Mouse (Mus musculus): Measurements from ENCODE around the gene Palb2.

Gene Palb2

DNA sequence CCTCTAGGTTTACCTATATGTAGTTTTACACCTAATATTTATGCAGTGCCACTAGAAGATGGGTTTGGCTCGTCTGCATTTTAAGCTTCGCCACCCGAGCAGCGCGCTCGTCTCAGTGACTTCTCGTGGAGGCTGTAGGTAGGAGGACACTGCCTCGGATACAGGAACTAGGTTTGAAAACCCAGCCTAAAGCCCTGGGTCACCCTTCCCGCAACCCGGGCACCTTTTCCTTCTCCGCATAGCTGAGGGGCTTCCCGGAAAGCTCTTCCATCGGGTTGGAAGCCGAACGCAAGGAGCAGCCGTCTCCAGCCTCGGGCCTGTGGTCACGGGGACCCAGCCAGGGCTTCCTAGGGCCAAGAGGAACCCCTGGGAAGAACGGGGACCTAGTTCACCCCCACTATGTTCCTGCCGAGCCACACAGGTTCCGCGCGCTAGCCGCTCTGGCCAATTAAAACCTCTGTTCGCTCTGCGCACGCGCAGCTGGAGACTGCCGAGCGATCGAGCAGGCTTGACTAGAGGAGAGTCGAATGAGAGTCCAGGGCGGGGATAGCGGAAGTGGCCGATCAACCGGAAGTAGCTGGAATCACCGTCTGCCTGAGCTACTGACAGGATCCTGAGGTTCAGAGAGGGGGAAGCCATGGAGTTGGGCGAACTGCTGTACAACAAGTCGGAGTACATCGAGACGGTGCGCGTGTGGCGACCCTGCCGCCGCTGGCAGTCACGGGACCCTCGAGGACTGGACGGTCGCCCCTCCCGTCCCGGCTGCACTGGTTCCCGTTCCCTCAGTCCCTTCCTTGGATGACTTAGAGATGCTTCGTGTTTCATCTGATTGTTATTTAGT, at the start of gene Palb2, which contains the start of gene Dctn5:
Gene Palb2 (minus strand): TSS at position 489 of the 841 bp plus-strand sequence.
Gene Dctn5 (plus strand): TSS at position 545 of the 841 bp plus-strand sequence.
- in situ Hi-C loops (cut with MboI, MseI), result loop anchor here (10.0 kb wide), 1 partner anchor 428 kb away; the partner anchor contains the start of gene Usp31

DNA sequence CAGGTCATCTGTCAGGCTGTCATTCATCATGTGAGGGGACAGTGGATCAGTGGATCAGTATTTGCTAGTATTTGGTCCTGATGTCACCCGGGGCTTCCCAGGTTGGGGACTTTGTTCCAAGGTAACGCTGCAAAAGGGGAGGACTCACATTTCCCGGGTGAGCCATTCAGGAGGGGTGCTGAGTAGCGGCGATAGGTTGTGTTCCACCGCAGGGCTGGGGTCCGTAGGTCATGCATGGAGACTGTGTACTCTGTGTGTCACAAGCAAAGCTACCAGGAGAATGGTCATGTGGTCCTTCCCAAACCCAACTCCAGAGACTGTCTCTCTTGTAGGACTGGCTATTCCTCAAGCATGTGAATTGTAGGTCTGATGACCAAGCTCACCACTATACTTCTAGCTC, 47.9 kb upstream of the Palb2 start:
- in situ Hi-C loops (cut with MboI, MseI), result no loop called here

DNA sequence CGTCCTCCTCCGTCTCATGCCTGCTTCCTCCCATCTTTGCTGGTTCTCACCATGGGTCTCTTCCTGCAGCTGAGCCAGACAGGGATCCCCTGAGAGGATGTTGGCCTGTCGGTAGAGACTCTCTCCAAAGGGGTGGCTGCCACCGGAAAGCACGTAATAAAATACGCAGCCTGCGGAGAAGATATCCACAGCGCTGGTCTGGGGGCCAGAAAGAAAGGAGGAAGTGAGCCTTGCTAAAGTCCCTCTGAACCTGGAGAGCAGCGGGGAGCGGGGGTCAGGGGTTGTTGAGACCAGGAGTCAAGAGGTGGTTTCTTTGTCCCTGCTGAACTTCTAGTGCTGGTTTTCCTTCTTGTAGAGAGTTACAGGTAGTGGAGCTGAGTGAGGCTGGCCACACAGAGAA, 38.8 kb upstream of the Palb2 start:
- in situ Hi-C loops (cut with MboI, MseI), result no loop called here

DNA sequence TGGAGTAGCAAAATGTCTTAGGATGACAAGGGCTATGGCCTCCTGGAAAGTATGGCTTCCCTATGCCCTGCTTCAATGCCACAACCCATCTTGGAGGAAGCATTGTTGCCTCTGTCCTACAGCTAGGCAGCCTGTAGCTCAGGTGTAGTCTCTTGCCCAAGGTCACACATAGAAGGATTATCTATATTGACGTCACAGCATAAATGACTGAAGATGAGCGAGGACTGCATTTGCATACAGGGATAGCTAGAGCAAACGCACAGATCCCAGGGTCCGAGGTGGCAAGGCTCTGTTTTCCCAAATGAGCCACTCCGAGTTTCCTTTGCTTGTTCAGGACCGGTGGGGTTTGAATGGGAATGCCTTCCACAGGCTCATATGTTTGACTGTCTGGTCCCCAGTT, 37.9 kb upstream of the Palb2 start:
- in situ Hi-C loops (cut with MboI, MseI), result no loop called here

DNA sequence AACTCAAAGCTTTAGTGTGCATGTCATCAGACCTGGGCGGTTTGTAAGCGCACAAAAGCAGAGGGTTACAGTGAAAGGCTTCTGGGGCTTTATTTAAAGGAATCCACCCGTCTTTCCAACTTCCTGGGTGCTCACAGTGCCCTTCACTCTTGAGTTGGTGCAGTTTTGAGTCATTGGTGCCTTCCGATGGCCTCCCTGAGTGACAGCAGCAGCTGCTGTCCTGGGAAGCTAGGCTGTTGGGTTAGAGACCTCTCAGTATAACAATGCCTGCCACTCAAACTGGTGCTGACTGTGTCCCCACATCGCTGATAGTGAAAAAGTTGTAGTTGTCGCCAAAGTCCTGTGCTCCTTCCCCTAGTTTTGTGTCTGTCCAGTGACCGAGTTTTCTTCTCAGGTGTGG, 34.4 kb upstream of the Palb2 start:
- in situ Hi-C loops (cut with MboI, MseI), result loop anchor here (10.0 kb wide), 1 partner anchor 808 kb away; no protein-coding TSS in a partner anchor

DNA sequence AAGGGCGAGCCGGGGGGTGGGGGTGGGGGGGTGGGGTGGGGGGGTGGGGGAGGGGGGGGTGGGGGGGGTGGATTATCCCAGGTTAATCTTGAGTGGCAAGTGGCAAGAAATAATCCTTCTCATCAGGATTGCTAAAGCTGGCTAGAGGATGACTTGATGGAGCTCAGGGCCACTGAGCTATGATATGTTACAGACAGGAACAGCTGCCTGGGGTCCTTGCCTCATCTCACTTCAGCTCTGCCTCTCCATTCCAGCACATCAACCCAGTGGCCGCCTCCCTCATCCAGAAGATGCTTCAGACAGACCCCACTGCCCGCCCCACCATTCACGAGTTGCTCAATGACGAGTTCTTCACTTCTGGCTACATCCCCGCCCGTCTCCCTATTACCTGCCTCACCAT, 31.0 kb upstream of the Palb2 start:
- in situ Hi-C loops (cut with MboI, MseI), result loop anchor here (10.0 kb wide), 1 partner anchor 811 kb away; no protein-coding TSS in a partner anchor

DNA sequence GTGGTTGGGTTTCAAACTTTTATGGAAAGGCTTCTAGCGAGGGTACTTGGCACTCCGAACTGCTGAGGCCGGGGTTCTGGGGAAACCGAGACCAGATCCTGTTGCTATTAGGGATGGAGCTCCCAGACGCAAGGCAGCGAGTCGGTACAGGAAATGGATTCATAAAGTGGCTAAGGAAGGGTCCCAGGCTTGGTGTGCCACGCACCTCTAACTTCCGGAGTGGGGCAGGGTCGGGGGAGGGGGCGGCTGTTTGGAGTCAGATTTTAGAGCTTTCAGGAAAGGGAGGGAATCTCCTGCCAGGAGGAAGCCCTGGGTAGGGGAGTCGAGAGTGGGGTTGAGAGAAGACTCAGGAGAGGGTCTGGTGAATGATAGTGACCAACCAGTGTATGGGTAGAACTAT, 27.3 kb upstream of the Palb2 start:
- in situ Hi-C loops (cut with MboI, MseI), result loop anchor here (10.0 kb wide), 1 partner anchor 815 kb away; no protein-coding TSS in a partner anchor

DNA sequence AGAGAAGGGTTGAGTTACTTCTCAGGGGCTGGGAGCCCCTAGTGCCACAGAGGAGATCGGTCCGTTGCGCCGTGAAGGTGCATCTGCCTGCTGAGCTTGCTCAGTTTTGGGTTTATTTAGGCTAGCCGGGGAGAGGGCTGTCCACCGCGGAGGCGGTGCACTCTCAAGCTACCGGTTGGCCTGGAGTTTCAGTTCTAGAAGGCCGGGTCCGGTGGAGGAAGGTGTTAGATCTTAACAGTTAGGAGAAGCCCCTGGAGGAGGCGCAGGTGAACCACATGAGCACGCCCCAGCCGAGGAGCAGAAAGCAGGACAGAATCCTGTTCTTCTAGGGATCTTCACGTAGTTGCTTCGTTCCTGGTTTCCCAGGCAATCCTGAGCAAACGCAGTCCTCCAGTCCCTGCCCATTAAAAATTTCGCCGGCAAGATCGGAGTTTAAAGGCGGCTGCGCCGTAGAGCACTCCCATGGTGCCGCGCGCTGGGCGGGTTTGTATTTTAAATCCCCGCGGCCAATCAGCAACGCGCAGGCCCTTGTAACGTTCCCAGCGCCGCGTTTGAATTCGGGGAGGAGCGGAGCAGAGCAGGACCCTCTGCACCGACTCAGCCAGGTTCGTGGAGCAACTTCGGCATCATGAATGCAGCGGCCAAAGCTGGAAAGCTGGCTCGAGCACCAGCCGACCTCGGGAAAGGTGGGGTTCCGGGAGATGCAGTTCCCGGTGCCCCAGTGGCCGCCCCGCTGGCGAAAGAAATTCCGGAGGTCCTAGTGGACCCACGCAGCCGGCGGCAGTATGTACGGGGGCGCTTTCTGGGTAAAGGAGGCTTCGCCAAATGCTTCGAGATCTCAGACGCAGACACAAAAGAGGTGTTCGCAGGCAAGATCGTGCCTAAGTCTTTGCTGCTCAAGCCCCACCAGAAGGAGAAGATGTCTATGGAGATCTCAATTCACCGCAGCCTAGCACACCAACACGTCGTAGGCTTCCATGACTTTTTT, 26.4 kb upstream of the Palb2 start, which contains the start of gene Plk1:
Gene Plk1 (plus strand): TSS at position 525 of the 988 bp plus-strand sequence.
- in situ Hi-C loops (cut with MboI, MseI), result no loop called here

DNA sequence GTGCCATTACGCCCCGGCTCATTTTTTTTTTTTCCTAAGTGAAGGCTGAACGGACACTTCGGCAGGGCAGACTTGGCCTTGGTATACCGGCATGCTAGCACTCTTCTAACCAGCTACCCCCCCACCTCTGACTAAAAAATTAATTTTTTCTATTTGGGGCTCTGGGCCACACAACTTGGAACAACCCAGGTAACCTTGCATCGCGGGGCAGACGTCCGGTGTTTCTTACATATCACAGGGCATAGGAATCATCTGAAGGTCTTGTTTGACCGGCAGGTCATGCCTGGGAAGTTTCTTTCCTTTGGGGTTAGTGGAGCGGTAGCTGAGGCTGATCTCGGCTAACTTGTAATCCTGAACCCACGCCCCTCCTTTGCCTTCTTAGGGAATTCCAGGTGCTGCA, 25.7 kb upstream of the Palb2 start:
- in situ Hi-C loops (cut with MboI, MseI), result no loop called here

DNA sequence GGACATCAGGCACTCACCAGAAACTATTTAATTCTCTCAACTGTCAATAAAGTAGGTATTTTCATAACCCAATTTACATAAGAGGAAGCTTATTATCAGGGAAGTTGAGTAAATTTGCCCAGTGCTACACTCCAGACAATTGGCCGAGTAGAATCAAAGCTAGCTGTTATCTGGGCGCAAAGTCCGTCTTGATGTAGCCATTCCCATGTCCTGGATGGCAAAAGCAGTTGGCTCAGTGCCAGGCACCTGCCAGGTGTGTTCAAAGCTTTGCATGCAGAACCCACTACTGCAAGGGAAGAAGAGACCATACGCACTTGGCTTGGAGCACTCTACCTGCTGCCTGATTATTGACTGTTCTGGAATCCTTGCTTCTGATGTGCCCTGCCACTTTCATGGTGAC, 19.7 kb upstream of the Palb2 start:
- in situ Hi-C loops (cut with MboI, MseI), result no loop called here

DNA sequence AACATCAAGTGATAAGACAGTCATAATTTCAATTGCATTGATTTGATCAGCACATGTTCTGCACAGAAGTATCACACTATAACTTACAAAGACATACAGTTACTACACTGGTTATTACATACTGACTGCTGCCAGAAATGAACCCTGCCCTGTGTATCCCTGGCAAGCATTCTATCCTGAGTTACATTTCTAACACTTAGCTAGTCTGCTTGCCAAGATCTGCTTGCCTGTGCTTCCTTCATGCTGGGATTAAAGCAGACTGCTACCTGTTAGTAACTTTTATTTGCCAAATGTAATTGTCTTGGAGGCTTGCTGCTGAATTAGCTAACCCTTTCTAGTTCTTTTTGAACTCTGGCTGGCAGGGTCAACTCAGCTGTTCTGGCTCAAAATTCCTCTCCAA, 8.2 kb upstream of the Palb2 start:
- in situ Hi-C loops (cut with MboI, MseI), result no loop called here

DNA sequence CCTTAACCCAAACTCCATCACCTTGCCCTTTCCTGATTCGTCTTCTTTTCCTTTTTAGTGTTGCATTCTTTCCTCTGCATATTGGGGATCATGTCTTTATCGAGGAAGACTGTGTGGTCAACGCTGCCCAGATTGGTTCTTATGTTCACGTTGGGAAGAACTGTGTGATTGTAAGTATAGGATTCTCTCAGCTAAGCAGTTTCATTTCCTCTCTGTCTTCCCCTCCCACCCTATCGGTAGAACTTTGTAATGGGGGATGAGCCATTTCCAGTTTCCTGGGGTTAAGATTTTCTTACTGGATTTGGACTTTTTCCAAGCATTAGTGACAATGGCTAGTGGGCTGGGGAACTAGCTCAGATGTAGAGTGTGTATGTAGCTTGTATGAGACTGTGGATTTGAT, 5.4 kb upstream of the Palb2 start:
- in situ Hi-C loops (cut with MboI, MseI), result loop anchor here (10.0 kb wide), 1 partner anchor 433 kb away; the partner anchor contains the start of gene Usp31

DNA sequence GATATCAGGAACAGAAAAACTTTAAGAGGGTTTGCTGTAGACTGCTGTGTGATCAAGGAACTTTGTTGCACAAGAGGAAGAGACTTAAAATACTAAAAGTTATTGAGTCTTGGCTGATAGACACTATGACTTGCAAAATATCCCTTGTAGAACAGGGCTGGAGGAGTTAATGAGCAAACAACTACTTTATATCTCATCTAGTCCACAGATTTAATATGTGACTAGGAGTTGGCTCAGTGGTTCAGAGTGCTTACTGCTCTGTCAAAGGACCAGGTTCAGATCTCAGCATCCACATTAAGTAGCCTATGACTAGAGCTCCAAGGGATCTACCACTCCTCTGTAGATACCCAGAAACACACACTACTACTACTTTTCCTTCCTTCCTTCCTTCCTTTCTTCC, 4.3 kb upstream of the Palb2 start:
- in situ Hi-C loops (cut with MboI, MseI), result loop anchor here (10.0 kb wide), 1 partner anchor 432 kb away; the partner anchor contains the start of gene Usp31

DNA sequence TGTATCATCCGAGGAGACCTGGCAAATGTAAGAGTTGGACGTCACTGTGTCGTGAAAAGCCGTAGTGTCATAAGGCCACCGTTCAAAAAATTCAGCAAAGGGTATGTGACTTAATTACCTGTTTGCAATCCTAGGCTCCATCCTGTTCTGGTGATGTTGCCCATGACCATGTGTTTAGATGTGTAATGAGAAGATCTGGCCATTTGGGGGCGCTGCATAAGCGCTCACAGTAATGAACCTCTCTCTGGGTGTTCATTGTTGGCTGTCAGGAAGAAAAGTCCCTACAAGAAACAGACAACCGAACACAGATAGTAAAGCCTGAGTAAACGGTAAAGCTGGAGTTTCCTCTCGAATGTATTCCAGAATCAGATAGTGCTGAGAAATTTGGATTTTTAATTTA, 2.3 kb upstream of the Palb2 start:
- in situ Hi-C loops (cut with MboI, MseI), result loop anchor here (10.0 kb wide), 1 partner anchor 430 kb away; the partner anchor contains the start of gene Usp31

DNA sequence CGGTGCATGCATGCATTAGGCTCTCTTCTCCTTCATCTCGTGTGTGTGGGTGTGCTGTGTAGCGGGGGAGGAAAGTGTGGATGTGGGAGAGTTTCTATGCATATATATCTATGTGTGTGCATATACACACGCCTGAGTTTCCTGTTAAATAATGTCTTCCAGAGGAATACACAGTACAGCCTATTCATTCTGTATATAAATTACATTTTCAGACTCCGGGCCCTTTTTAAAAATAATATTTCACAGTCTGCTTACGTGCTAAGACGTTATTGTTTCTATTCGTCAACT, 497 bp upstream of the Palb2 start:
- in situ Hi-C loops (cut with MboI, MseI), result loop anchor here (10.0 kb wide), 1 partner anchor 428 kb away; the partner anchor contains the start of gene Usp31

DNA sequence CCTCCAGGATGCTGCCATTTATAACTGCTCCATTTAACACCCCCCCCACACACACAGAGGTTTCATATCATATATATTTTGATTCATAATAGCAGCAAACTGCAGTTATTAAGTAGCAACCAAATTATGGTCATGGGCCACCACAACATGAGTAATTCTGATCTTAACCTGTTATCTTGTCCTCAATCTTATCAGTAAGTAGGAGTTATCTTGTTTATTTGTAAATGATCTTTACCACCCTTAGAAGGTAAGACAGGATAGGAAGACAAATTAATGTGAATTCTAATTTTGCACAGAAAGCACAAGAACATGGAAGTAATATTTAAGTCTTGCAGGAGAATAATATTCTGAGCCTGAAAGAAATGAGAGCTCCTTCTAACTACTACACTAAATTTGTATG, 951 bp downstream of the Palb2 start:
- in situ Hi-C loops (cut with MboI, MseI), result loop anchor here (10.0 kb wide), 1 partner anchor 427 kb away; the partner anchor contains the start of gene Usp31

DNA sequence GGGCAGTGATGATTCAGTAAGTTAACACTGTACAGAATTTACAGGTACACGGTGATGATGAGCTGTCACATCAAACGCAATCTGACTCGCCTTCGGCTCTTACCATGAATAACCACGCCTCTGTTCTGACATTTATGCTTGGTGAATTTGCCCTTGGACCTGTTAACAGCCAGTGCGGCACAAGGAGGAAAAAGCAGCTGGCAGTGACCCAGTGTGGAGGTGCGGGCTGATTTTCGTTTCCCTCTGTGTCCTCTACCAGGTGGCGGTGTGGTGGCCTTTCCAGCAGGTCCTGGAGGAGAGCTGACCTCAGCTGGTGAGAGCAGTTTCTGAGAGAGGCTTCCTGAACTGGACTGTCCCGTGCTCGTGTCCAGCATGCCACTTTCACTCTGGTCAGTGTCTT, 5.8 kb downstream of the Palb2 start:
- in situ Hi-C loops (cut with MboI, MseI), result no loop called here

DNA sequence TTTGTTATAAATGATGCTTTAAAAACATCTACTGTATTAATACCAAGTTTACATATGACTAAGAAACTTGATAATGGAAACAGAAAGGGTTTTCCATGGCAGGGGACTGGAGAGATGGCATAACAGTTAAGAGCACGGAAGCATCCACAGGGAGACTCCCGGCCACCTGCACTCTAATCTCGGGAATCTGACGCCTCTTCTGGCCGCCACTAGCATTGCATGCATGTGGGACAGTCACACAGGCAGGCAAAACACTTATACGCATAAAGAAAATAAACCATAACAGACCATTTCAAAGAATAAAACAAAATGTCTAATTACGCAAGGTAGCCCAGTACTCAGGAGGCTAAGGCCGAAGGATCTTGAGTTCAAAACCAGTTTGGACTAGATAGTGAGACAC, 7.1 kb downstream of the Palb2 start:
- in situ Hi-C loops (cut with MboI, MseI), result no loop called here

DNA sequence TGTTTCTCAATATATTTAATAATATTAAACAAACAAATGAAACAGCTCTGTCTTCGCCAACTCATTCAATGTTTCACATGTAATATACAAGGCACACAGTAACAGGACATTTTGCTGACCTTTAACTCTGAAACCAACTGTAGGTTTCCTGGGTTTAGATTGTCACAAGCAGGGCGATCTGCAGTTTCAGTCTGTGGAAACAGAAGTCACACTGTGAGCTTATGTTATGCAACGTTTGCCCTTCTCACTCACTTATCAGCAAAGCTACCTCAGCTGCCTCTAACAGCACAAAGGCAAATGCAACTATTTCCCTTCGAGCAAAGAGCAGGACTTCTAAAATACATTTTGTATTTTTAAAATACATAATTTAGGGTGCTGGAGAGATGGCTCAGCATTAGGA, 9.3 kb downstream of the Palb2 start:
- in situ Hi-C loops (cut with MboI, MseI), result no loop called here

DNA sequence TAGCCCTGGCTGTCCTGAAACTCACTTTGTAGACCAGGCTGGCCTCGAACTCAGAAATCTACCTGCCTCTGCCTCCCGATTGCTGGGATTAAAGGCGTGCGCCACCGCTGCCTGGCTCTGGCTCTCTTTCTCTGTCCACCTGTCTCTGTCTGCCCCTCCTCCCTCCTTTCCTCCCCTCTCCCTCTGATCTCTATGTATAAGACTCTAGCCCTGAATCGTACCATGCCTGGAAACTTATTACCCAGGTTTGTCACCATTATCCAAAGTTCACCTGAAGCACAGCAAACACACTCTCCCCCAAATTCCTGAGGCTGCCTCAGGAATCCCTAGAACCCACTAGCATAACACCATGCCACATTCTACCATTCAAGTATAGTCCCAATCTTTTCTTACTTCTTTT, 24.6 kb downstream of the Palb2 start:
- in situ Hi-C loops (cut with MboI, MseI), result no loop called here

DNA sequence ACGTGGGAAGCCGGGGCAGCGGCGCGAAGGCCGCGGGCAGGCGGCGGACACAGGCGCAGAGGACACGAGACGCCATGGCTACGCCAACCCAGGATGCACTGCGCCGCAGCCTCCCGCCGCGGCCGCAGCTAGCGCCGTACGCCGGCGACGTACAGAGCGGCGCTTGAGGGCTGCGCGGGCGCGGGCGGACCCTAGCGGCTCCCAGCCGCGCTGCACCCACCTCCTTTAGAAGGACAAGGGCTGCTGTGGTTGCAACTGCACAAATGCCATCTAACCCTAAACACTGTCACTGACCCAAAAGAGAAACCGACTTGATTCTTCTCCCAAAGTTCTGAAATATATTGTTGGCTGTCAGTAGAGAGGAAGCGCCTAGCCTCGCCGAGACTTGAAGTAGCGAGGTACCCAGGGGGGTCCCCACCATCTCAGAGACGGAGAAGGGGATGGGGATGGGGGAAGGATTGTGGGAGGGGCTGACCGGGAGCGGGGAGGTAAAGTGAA, 31.0 kb downstream of the Palb2 start, which contains the start of gene Ndufab1:
Gene Ndufab1 (minus strand): TSS at position 140 of the 498 bp plus-strand sequence.
- in situ Hi-C loops (cut with MboI, MseI), result no loop called here
